Mouse (Mus musculus): ENCODE data around the gene Cd79a.

Cd79a gene

DNA sequence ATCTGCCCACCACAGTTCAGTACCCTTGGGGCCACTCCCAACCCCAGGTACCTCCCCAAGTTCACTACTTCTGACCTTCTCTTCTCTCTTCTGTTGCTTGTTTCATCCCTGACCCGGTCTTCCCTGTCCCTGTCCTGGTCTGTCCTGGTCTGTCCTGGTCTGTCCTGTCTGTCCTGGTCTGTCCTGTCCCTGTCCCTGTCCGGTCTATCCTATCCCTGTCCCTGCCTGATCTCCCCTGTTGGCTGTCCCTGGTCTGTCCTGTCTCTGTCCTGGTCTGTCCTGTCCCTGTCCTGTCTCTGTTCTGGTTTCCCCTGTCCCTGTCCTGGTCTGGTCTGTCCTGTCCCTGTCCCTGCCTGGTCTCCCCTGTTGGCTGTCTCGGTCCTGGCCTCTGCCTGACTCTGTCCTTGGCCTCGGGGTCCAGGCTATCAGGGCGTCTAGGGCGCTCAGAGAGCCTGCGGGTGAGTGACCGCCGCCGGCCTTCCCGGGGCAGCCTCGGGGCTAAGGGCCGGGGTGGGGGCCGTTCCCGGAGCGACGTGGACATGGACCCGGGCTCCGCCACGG is 21.7 kb downstream of the Cd79a start:
- DNase-seq (ENCODE audit: low spot score in 2 of 2): no peak

DNA sequence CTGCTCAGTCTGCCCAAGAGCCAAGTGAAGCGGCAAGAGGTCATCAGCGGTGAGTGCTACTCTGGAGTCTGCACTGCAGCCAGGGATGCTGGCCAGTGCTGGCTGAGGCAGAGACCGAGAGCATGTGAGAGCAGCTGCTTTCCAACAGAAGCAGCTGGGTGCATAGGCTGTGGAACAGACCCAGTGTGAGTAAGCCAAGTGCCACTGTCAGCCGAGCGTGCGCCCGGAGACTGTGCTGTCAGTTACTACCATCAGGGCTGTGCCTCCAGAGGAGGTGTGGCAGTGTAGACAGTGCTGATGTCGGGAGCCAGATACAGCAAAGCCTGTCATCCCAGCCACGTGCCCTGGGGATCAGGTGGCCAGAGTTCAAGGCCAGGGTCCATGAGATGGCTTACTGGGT is 22.5 kb downstream of the Cd79a start:
- no peak for DNase-seq (ENCODE audit: low spot score in 2 of 2)

DNA sequence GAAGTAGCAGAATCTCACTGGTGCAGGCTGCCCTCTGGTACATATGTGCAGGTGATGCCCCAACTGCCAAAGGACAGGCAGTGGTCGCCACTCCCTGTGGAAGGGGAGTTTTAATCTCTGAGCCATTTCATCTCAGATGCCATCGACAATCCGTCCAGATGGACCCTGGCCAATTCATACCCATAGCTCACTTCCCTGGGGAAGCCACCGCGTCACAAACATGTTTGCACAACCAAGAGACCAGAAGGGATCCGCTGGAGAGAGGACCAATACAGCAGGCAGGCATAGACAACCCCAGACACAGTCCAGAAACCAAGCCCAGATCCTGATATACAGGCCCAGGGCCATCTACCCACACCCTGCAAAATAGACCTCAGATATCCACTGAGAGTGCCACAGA is 33.3 kb downstream of the Cd79a start:
- DNase-seq (ENCODE audit: low spot score in 2 of 2): no peak

DNA sequence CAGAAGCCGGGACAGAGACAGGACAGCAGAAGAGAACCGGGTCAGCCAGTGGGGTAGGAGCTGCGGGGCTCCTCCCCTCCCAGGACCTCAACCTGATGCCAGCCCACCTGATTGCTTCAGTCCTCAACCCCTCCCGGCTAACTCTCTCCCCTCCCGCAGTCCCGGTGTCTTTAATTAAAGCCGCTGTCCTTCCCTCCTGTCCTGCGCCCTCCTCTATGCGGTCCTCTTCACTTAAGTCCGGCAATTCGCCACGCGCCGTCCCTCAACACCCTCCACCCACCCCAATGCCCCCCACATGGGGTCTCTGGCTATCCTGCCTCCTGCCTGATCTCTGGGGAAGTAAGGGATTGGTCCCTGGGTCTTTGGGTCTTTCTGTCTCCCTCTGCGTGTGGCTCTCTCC is 34.5 kb downstream of the Cd79a start:
- DNase-seq (ENCODE audit: low spot score in 2 of 2): no peak

DNA sequence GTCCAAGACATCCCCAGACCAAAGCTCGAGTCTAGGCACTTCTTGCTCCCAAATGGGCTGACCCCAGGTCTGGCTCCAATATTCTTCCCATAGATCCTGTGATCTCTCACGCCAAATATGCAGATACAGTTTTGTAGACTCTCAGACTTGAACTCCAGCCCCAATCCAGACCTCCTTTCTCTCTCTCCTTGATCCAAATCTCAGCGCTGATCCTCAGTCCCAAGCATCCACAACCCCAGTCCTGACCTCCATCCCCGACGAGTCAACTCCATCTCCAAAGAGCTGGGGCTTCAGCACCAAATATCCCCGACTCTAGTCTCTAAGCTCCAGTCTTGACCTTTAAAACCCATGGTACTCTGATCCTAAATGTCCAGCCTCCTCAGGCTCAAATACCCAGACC is 46.5 kb downstream of the Cd79a start:
- no peak for DNase-seq (ENCODE audit: low spot score in 2 of 2)

DNA sequence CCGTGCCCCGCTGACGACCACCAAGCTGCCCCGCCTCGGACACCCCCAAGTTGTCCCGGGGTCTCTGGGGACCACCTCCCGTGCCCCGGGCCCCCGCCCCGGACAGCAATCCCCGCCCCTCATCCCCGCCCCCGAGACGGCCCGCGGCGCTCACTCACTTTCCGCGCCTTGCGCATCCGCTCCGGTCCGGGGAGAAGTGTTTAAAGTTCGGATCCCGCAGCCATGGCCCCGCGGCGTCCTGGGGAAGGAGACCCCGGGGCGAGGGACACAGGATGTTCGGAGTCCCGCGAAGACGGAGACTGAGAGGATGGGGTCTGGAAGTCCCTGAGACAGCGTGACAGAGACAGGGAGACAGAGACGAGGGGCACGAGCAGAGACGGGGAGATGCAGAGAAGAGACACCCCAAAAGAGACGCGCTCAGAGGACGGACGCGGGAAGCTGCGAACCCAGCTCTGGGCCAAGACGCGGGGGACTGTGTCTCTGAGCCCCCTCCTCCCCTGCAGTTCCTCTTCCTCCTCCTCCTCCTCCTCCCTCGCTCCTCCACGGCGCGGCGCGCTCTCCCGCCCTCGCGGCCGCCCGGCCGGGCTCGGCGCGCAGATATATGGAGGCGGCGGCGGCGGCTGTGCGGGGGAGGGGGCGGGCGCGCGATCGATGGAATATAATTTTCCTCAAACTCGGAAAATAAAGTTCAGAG is 47.2 kb downstream of the Cd79a start, which contains the start of gene Gm4881:
Gene Gm4881, minus strand, starts transcription at position 238 of the 694 bp plus-strand sequence.
- no peak for DNase-seq (ENCODE audit: low spot score in 2 of 2)

DNA sequence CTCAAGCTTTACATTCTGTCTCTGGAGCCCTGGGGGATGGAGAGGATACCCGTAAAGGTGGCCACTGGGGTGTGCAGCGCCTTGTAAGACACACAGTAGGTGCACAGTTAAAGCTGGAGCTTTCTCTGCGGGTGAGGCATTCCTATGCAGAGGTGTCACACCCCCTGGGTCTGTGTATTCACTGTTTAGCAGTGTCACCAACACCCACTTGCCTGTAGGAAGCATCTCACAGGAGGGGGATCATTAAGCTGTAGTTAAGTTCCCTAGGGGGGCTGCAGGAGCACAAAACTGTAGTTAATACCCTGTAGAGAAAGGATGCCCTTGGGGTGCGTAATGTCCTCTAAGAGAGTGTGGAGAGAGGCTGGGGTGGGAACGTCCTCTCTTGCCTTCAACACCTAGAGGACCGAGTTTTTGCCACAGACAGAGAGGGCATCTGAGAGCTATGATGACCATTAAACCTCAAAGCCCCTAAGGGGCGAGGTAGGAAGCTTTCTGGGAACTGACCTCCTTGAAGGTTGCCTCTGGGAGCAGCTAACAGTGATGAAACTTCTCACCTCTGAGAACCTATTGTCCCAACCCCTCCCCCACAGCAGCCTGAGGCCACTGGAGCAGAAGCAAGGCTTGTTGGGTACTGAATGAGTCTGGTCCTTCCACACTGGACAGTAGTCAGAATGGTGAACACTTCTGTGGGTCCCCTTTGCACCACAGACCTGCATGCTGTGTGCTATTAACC is 50.3 kb downstream of the Cd79a start:
- DNase-seq (ENCODE audit: low spot score in 2 of 2): no peak

DNA sequence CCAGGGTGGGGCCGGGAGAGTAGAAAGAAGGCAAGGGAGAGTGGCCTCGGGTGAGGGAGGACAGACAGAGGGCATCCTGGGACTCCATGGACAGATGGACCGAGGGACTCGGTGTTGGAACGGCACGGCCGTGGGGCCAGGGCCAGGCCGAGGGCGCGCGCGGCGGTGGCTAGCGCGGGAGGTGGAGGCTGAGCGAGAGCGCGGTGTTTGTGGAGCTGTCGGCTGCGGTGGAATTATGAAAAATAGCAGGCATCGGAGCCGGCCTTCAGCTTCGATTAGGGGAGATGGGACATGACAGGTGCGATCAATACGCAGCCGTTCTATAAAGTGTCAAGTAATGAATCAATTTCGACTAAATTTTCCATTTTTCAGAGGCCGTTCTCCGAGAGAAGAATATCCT is 51.6 kb downstream of the Cd79a start:
- no peak for DNase-seq (ENCODE audit: low spot score in 2 of 2)

DNA sequence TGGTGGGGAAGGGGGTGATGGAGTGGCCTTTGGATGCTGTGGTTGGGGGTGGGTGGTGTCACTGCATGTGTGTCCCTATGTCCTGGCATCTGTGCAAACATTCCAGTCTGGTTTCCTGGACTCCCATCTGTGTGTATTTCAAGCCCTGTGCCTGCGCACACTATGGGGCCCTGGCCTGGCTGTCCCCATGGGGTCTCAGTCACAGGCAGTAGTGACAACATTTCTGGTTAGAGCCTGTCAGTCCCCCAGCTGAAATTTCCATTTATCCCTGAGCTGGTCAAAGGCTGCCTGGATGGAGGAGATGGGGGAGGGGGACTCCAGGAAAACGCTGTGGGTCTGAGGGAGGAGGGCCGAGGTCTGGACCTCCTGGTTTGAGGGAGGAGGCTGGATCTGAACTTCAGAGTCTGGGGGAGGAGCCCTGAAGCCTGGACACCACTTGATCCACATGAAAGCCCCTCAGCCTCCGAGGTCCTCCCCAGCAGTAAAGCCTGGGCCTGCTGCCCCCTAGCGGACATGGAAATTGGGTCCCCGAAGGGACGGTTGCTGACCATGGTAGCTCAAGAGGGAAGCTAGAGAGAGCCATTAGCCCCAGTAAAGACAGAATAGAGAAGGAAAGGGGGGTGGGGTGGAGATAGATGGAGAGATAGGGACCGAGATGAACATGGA is 52.9 kb downstream of the Cd79a start:
- peak; percentile 51 to 83 for DNase-seq (ENCODE audit: low spot score in 2 of 2)

All from urinary bladder, postnatal 4 days (tissue).